Mouse (Mus musculus): ENCODE data around the gene H2afv. TPM values are rescaled to one million over a fixed set of nuclear protein-coding genes. Genes with fewer than 3 reads are reported as not detected.
"Not testable (repeated sequence)": the region's sequence is repeated elsewhere in the genome, so short reads cannot be mapped to it uniquely, and the experiment has no call there.

Gene H2afv
- polyA plus RNA-seq, 1 experiment, result 32.7 TPM

DNA sequence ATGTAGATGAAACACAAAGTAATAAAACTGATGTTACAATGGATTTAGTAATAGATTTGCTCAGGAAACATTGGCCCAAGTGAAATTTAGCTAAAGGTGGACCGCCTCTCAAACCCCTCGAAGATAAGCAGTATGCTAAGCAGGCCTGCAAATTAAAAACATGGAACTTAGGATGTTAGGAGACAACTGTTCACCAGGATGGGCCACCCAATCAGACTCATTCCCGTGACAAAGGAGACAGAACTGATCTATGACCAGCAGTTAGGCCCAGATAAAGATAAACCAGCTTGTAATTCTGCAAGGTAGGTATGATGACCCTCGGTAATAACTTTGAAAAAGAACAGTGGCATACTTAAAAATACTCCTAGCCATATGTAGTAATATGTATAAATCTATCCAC is 1.1 kb downstream of the H2afv start:
- Histone ChIP-seq H3K36me3 (replicated peaks; ENCODE audit: low read length) (peaks cover 7% of the 10 kb centered on the region), H3K9me3 (no peaks in the 10 kb centered on the region), H3K4me3 (replicated peaks) (peak overlapping the region; percentile 95), H3K4me1 (peaks cover 25% of the 10 kb centered on the region), H3K27me3 (replicated peaks) (no peaks in the 10 kb centered on the region)
- no peak for TF ChIP-seq GATA1 (IDR thresholded peaks at IDR 0.05; ENCODE audit: borderline replicate concordance, low read length)
- no peak for TF ChIP-seq FLI1 (IDR thresholded peaks at IDR 0.05; ENCODE audit: low read length)

GRCm38 (mm10) chr11:6442566-6442965 is 1.7 kb downstream of the H2afv start:
- H3K4me1 ChIP-seq, result peaks cover 24% of the 10 kb centered on the region
- no peak overlapping the region for H3K4me3 ChIP-seq (replicated peaks)
- TF ChIP-seq FLI1 (IDR thresholded peaks at IDR 0.05; ENCODE audit: low read length) (no peak), GATA1 (IDR thresholded peaks at IDR 0.05; ENCODE audit: borderline replicate concordance, low read length) (no peak)
- peaks cover 12% of the 10 kb centered on the region for H3K36me3 ChIP-seq (replicated peaks; ENCODE audit: low read length)
- no peaks in the 10 kb centered on the region for H3K9me3 ChIP-seq
- no peaks in the 10 kb centered on the region for H3K27me3 ChIP-seq (replicated peaks)

GRCm38 (mm10) chr11:6440171-6440570 is 4.1 kb downstream of the H2afv start:
- H3K9me3 ChIP-seq, result no peaks in the 10 kb centered on the region
- H3K36me3 ChIP-seq (replicated peaks; ENCODE audit: low read length), result peaks cover 32% of the 10 kb centered on the region
- no peak for TF ChIP-seq GATA1 (IDR thresholded peaks at IDR 0.05; ENCODE audit: borderline replicate concordance, low read length)
- no peak for TF ChIP-seq FLI1 (IDR thresholded peaks at IDR 0.05; ENCODE audit: low read length)
- no peaks in the 10 kb centered on the region for H3K27me3 ChIP-seq (replicated peaks)
- no peak overlapping the region for H3K4me3 ChIP-seq (replicated peaks)
- peaks cover 20% of the 10 kb centered on the region; the same call in 1 of the 2 replicates for H3K4me1 ChIP-seq

DNA sequence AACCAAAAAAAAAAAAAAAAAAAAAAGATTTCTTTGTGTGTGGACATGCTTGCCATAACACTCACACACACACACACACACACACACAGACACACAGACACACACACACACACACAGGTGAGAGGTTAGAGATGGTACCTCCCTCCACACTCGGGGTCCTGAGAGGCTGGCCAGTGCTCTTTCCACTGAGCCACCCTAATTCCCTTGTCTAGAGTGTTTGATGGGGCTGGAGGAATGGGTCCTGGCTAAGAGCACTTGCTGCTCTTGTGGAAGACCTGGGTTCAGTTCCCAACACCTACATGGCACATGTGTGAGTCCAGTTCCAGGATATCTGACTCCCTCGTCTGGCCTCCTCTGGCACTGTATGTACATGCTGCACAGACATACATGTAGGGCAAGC is 6.6 kb downstream of the H2afv start:
- no peak overlapping the region for H3K4me3 ChIP-seq (replicated peaks)
- H3K36me3 ChIP-seq (replicated peaks; ENCODE audit: low read length), result peaks cover 56% of the 10 kb centered on the region
- H3K27me3 ChIP-seq (replicated peaks), result no peaks in the 10 kb centered on the region
- no peaks in the 10 kb centered on the region for H3K9me3 ChIP-seq
- TF ChIP-seq FLI1 (IDR thresholded peaks at IDR 0.05; ENCODE audit: low read length) (no peak), GATA1 (IDR thresholded peaks at IDR 0.05; ENCODE audit: borderline replicate concordance, low read length) (no peak)
- H3K4me1 ChIP-seq, result peaks cover 10% of the 10 kb centered on the region; the same call in 1 of the 2 replicates

- Histone ChIP-seq H3K4me1 (peaks cover 11% of the 10 kb centered on the region; the same call in 1 of the 2 replicates), H3K4me3 (replicated peaks) (peak overlapping the region; percentile 12), H3K36me3 (replicated peaks; ENCODE audit: low read length) (peaks cover 68% of the 10 kb centered on the region), H3K27me3 (replicated peaks) (no peaks in the 10 kb centered on the region), H3K9me3 (no peaks in the 10 kb centered on the region)
- TF ChIP-seq GATA1 (IDR thresholded peaks at IDR 0.05; ENCODE audit: borderline replicate concordance, low read length), result no peak
- TF ChIP-seq FLI1 (IDR thresholded peaks at IDR 0.05; ENCODE audit: low read length), result no peak
Measured at GRCm38 (mm10) chr11:6436442-6436841, 7.8 kb downstream of the H2afv start.

GRCm38 (mm10) chr11:6430186-6430585 is 14.1 kb downstream of the H2afv start:
- H3K36me3 ChIP-seq (replicated peaks; ENCODE audit: low read length), result peaks cover 86% of the 10 kb centered on the region
- H3K4me1 ChIP-seq, result 0 out of 2 replicates have a peak, but pooled peaks cover 3% of the 10 kb centered on the region
- TF ChIP-seq FLI1 (IDR thresholded peaks at IDR 0.05; ENCODE audit: low read length), result no peak
- no peaks in the 10 kb centered on the region for H3K9me3 ChIP-seq
- H3K4me3 ChIP-seq (replicated peaks), result no peak overlapping the region
- H3K27me3 ChIP-seq (replicated peaks), result no peaks in the 10 kb centered on the region

DNA sequence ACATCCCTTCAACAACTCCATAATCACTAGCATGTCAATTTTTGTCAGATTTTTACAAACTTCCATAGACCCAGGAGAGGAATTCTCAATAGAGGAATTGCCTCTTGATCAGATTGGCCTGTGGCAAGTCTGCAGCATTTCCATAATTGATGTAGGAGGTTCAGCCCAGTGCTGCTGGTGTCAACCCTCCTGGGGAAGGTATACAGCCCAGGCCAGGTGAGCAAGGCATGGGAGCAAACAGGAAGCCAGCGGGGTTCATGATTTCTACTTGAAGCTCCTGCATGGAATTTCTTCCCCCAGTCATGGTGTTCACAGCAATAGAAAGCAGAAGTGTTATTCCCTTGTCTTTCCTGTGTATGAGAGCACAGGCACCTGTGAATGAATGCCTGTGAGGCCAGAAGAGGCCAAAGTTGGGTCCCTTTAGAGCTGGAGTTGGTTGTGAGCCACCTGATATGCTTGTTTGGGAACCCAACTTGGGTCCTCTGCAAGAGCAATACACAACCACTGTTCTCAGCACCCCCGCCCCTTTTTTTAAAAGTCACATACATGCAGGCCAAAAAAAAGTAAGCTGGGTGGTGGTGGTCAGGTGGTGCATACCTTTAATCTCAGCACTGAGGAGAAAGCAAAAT is 23.4 kb downstream of the H2afv start:
- no peaks in the 10 kb centered on the region for H3K9me3 ChIP-seq
- peaks cover 68% of the 10 kb centered on the region for H3K36me3 ChIP-seq (replicated peaks; ENCODE audit: low read length)
- peaks cover 34% of the 10 kb centered on the region for H3K4me1 ChIP-seq
- TF ChIP-seq FLI1 (IDR thresholded peaks at IDR 0.05; ENCODE audit: low read length) (no peak), GATA1 (IDR thresholded peaks at IDR 0.05; ENCODE audit: borderline replicate concordance, low read length) (no peak)
- H3K4me3 ChIP-seq (replicated peaks), result no peak overlapping the region
- H3K27me3 ChIP-seq (replicated peaks), result no peaks in the 10 kb centered on the region

GRCm38 (mm10) chr11:6420283-6420703 is 23.9 kb downstream of the H2afv start:
- no peaks in the 10 kb centered on the region for H3K9me3 ChIP-seq
- H3K36me3 ChIP-seq (replicated peaks; ENCODE audit: low read length), result peaks cover 65% of the 10 kb centered on the region
- peaks cover 35% of the 10 kb centered on the region for H3K4me1 ChIP-seq
- TF ChIP-seq GATA1 (IDR thresholded peaks at IDR 0.05; ENCODE audit: borderline replicate concordance, low read length) (no peak), FLI1 (IDR thresholded peaks at IDR 0.05; ENCODE audit: low read length) (no peak)
- H3K4me3 ChIP-seq (replicated peaks), result no peak overlapping the region
- no peaks in the 10 kb centered on the region for H3K27me3 ChIP-seq (replicated peaks)

GRCm38 (mm10) chr11:6419156-6419555 is 25.1 kb downstream of the H2afv start:
- not testable (repeated sequence) for H3K4me3 ChIP-seq (replicated peaks); H3K9me3 ChIP-seq; H3K27me3 ChIP-seq (replicated peaks)
- H3K4me1 ChIP-seq, result peaks cover 46% of the 10 kb centered on the region
- H3K36me3 ChIP-seq (replicated peaks; ENCODE audit: low read length), result peaks cover 58% of the 10 kb centered on the region

DNA sequence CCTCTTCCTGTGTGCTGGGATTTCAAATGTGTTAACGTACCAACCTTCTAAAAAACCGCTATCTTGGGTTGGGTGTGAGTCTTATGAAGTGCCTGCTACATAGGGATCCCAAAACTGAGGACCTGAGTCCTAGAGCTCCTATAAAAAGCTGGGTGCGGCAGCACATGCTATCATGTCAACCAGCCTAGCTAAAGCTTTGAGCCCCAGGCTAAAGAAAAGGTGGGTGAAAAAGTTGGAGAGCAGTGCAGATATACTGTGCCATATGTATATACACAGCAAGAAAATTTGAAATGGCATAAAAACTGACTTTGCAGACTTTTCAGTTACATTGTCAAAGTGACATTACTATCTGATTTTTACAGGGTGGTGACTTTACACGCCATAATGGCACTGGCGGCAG is 25.5 kb downstream of the H2afv start:
- Histone ChIP-seq H3K36me3 (replicated peaks; ENCODE audit: low read length) (peaks cover 56% of the 10 kb centered on the region), H3K4me1 (peaks cover 46% of the 10 kb centered on the region)

DNA sequence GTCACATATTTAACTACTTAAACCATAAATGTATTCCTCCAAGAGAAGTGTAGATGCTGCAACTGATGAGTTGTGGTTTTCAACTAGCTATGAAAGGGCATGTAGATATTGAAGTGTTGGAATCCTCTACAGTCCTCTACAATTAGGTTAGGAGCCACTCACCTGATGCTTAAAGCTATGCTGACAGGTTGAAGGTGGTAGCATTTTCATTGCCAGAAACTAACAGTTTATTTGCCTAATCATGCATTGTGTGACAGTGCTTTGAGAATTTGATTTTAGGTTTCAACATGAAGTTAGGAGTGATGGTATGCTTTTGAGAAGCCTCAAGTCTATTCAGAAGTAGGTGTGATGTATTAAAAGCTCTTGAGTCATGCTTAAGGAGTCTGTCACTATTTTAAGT is 26.8 kb downstream of the H2afv start:
- Histone ChIP-seq H3K27me3 (replicated peaks) (no peaks in the 10 kb centered on the region), H3K36me3 (replicated peaks; ENCODE audit: low read length) (peaks cover 43% of the 10 kb centered on the region), H3K4me1 (peaks cover 39% of the 10 kb centered on the region), H3K9me3 (no peaks in the 10 kb centered on the region), H3K4me3 (replicated peaks) (peak overlapping the region; percentile 98)
- TF ChIP-seq FLI1 (IDR thresholded peaks at IDR 0.05; ENCODE audit: low read length) (no peak), GATA1 (IDR thresholded peaks at IDR 0.05; ENCODE audit: borderline replicate concordance, low read length) (no peak)

More for the DNA sequence above, 25.5 kb downstream of the H2afv start:
- H3K27me3 ChIP-seq (replicated peaks), result no peaks in the 10 kb centered on the region
- TF ChIP-seq GATA1 (IDR thresholded peaks at IDR 0.05; ENCODE audit: borderline replicate concordance, low read length), result no peak
- no peak for TF ChIP-seq FLI1 (IDR thresholded peaks at IDR 0.05; ENCODE audit: low read length)
- H3K9me3 ChIP-seq, result no peaks in the 10 kb centered on the region
- no peak overlapping the region for H3K4me3 ChIP-seq (replicated peaks)

All from megakaryocyte, embryonic 14.5 days (primary cell).